Mouse (Mus musculus): ENCODE data around the gene Aplp2. TPM values are rescaled to one million over a fixed set of nuclear protein-coding genes. Genes with fewer than 3 reads are reported as not detected.
A peak's percentile ranks its signal among the peaks of the same experiment; 100 is the strongest.

Aplp2 gene
- polyA plus RNA-seq, 1 experiment from 2014 or later: 220 TPM

DNA sequence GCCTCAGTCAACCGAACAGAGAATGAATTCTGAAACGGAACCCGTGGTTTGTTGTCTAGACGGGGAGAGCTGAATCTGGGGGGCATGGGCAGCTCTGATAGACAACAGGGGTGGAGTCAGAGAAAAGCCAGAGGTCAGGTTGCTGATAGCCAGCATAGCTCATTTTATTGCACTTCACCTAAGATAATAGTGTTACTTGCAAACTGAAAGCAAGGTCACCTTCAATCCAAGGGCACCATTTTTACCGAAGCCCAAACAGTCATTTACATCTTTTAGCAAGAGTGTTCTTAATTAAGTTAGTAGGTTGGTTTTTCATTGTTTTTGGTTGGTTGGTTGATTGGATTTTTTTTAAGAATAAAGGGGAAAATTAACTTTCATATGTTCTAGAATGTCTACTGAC is 92.2 kb downstream of the Aplp2 start:
- no peaks in the 10 kb centered on the region for H3K36me3 ChIP-seq (ENCODE audit: control insufficient read depth, insufficient read depth, low read length)
- DNase-seq (ENCODE audit: low spot score) (no peak), ATAC-seq (replicated peaks; ENCODE audit: low FRiP score, low TSS enrichment, low read depth) (no peak)
- 65% methylated on average over 5 of the region's 5 CpGs for WGBS
- H3K27ac ChIP-seq (ENCODE audit: low read depth): no peak overlapping the region
- no peak overlapping the region for H3K9ac ChIP-seq (ENCODE audit: low read length)
- no peaks in the 10 kb centered on the region for H3K27me3 ChIP-seq (replicated peaks; ENCODE audit: control insufficient read depth, insufficient read depth, low read length)
- H3K4me1 ChIP-seq (replicated peaks; ENCODE audit: control insufficient read depth, insufficient read depth, low read length): peaks cover 6% of the 10 kb centered on the region; the same call in 1 of the 2 replicates
- no peaks in the 10 kb centered on the region for H3K9me3 ChIP-seq (ENCODE audit: control insufficient read depth, low read length)
- no peak overlapping the region for H3K4me2 ChIP-seq (ENCODE audit: low read length)
- H3K4me3 ChIP-seq (ENCODE audit: low read depth, low read length): no peak overlapping the region

DNA sequence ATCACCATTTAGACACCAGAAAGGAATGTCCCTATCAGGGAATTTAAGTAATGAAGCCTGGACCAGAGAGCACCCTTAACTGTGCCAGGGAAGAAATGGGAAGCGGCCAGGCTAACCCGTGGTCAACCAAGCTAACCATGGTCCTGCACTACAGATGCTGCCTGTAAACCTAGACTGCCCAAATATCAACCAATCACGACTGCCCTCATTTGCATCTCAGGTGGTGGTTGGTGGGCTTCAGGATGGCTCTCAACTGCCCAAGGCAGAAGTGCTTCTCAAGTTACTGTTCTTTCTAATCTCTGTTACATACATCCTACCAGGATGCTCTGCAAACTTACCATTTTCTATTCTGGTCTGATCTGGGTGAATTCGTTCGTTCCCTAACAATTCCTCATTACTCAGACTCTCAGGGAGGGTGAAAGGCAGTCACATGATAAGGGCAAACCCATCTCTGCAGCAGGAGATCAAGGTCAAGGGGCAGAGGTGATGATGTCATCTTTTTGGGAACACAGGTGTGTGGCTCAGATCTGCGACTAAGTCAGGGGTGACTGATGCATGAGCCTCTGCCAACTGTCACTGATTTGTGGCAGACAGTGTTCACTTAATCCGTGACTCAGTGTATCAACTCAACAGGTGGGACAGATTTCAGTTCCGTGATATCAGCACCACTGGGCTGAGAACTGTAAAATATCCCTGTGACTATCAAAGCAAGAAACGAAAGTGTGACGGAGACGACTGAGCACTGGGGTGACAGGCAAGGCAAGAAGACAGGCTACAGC is 92.9 kb downstream of the Aplp2 start:
- Histone ChIP-seq H3K4me3 (ENCODE audit: low read depth, low read length) (no peak overlapping the region), H3K27ac (ENCODE audit: low read depth) (no peak overlapping the region), H3K9ac (ENCODE audit: low read length) (no peak overlapping the region), H3K4me2 (ENCODE audit: low read length) (no peak overlapping the region), H3K36me3 (ENCODE audit: control insufficient read depth, insufficient read depth, low read length) (no peaks in the 10 kb centered on the region), H3K27me3 (replicated peaks; ENCODE audit: control insufficient read depth, insufficient read depth, low read length) (no peaks in the 10 kb centered on the region), H3K9me3 (ENCODE audit: control insufficient read depth, low read length) (no peaks in the 10 kb centered on the region), H3K4me1 (replicated peaks; ENCODE audit: control insufficient read depth, insufficient read depth, low read length) (peaks cover 6% of the 10 kb centered on the region; the same call in 1 of the 2 replicates)
- WGBS: 28% methylated on average over 11 of the region's 11 CpGs
- peak; percentile 71 for ATAC-seq (replicated peaks; ENCODE audit: low FRiP score, low TSS enrichment, low read depth)
- DNase-seq (ENCODE audit: low spot score): peak; percentile 56

DNA sequence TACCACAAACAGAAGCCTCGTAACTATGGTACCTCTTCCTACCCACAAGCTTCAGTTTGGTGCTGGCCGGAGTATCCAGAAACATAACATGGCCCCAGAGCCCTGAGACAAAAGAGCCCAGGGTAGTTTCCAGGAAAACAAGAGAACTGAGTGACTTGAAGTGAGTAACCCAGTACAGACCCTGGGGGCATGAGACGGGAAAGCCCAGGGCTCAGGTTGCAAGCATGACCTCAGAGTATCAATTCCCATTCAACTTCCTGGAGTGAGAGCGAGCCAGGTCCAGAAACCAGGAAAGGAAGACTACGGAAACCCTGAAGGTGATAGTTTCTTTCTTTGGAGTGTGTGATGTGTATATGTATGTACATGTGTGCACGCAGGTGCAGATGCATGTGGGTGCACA is 94.1 kb downstream of the Aplp2 start:
- Histone ChIP-seq H3K36me3 (ENCODE audit: control insufficient read depth, insufficient read depth, low read length) (no peaks in the 10 kb centered on the region), H3K27me3 (replicated peaks; ENCODE audit: control insufficient read depth, insufficient read depth, low read length) (no peaks in the 10 kb centered on the region), H3K27ac (ENCODE audit: low read depth) (no peak overlapping the region), H3K9me3 (ENCODE audit: control insufficient read depth, low read length) (no peaks in the 10 kb centered on the region), H3K9ac (ENCODE audit: low read length) (no peak overlapping the region), H3K4me2 (ENCODE audit: low read length) (no peak overlapping the region), H3K4me1 (replicated peaks; ENCODE audit: control insufficient read depth, insufficient read depth, low read length) (peaks cover 6% of the 10 kb centered on the region; the same call in 1 of the 2 replicates), H3K4me3 (ENCODE audit: low read depth, low read length) (no peak overlapping the region)
- 82% methylated on average over 6 of the region's 6 CpGs for WGBS
- DNase-seq (ENCODE audit: low spot score): no peak
- no peak for ATAC-seq (replicated peaks; ENCODE audit: low FRiP score, low TSS enrichment, low read depth)

DNA sequence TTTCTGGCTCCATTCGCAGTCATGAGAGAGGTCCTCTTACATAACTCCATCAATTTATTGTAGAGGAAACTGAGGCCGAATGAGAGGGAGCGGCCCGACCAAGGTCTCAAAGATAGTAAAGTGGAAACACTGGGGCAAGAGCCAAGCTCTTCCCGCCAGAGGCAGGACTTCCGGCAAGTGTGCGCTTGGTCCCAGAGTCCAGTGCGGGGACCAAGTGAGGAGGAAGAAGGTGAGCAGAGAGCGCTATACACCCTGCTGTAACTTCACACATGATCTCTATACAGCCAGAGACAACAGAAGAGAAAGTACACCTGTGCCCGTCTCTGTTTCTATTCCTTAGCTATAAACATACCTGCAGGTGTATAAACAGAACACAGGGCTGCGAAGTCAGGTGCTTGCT is 94.5 kb downstream of the Aplp2 start:
- DNase-seq (ENCODE audit: low spot score) (no peak), ATAC-seq (replicated peaks; ENCODE audit: low FRiP score, low TSS enrichment, low read depth) (no peak)
- Histone ChIP-seq H3K4me3 (ENCODE audit: low read depth, low read length) (no peak overlapping the region), H3K36me3 (ENCODE audit: control insufficient read depth, insufficient read depth, low read length) (no peaks in the 10 kb centered on the region), H3K27ac (ENCODE audit: low read depth) (no peak overlapping the region), H3K9ac (ENCODE audit: low read length) (no peak overlapping the region), H3K4me2 (ENCODE audit: low read length) (no peak overlapping the region), H3K27me3 (replicated peaks; ENCODE audit: control insufficient read depth, insufficient read depth, low read length) (no peaks in the 10 kb centered on the region), H3K9me3 (ENCODE audit: control insufficient read depth, low read length) (no peaks in the 10 kb centered on the region), H3K4me1 (replicated peaks; ENCODE audit: control insufficient read depth, insufficient read depth, low read length) (peaks cover 6% of the 10 kb centered on the region; the same call in 1 of the 2 replicates)
- 90% methylated on average over 11 of the region's 11 CpGs for WGBS

DNA sequence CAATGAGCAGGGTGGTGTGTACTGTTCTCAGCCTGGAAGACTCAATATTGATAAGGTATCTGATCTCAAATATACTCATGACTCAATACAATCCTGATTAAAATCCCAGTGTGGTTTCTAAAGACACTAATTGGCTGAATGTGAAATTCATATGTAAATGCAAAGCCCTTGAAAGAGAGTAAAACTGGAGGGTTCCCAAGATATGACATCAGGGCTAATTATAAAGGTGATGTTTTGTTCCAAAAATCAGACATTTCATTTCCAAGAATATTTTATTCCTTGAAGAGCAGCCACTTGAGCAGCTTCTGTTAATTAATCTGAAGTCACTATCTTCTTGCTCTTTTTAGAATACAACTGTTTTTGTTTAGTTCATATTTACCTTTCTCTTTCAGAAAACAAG is 96.0 kb downstream of the Aplp2 start:
- H3K4me2 ChIP-seq (ENCODE audit: low read length): no peak overlapping the region
- H3K36me3 ChIP-seq (ENCODE audit: control insufficient read depth, insufficient read depth, low read length): no peaks in the 10 kb centered on the region
- H3K9ac ChIP-seq (ENCODE audit: low read length): no peak overlapping the region
- H3K4me1 ChIP-seq (replicated peaks; ENCODE audit: control insufficient read depth, insufficient read depth, low read length): peaks cover 6% of the 10 kb centered on the region; the same call in 1 of the 2 replicates
- H3K27me3 ChIP-seq (replicated peaks; ENCODE audit: control insufficient read depth, insufficient read depth, low read length): no peaks in the 10 kb centered on the region
- no peak overlapping the region for H3K4me3 ChIP-seq (ENCODE audit: low read depth, low read length)
- no peak for ATAC-seq (replicated peaks; ENCODE audit: low FRiP score, low TSS enrichment, low read depth)
- DNase-seq (ENCODE audit: low spot score): no peak
- no peak overlapping the region for H3K27ac ChIP-seq (ENCODE audit: low read depth)
- no peaks in the 10 kb centered on the region for H3K9me3 ChIP-seq (ENCODE audit: control insufficient read depth, low read length)

DNA sequence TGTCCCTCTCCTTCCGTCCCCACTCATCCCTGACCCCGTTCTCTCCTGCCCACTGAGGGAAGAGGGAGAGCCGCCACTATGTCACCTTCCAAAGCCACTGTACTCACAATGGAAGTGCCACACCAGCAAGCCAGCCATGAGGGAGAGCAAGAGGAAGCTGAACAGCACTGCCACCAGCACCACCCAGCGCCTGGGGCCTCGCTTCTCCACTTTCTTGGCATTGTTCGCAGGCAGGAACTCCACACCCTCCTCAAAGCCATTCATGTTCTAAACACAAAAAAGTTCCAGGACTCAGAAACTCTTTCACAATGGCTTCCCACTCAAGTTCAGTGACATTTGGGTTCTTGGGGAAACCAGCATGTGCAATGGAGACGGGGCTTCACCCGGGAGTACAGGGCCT is 103.2 kb downstream of the Aplp2 start:
- 96% methylated on average over 8 of the region's 8 CpGs for WGBS
- no peaks in the 10 kb centered on the region for H3K27me3 ChIP-seq (replicated peaks; ENCODE audit: control insufficient read depth, insufficient read depth, low read length)

More for the DNA sequence above, 103.2 kb downstream of the Aplp2 start:
- H3K9me3 ChIP-seq (ENCODE audit: control insufficient read depth, low read length): no peaks in the 10 kb centered on the region
- H3K4me2 ChIP-seq (ENCODE audit: low read length): no peak overlapping the region
- no peak overlapping the region for H3K4me3 ChIP-seq (ENCODE audit: low read depth, low read length)
- no peaks in the 10 kb centered on the region for H3K36me3 ChIP-seq (ENCODE audit: control insufficient read depth, insufficient read depth, low read length)
- no peak overlapping the region for H3K27ac ChIP-seq (ENCODE audit: low read depth)
- DNase-seq (ENCODE audit: low spot score) (no peak), ATAC-seq (replicated peaks; ENCODE audit: low FRiP score, low TSS enrichment, low read depth) (no peak)
- no peak overlapping the region for H3K9ac ChIP-seq (ENCODE audit: low read length)
- H3K4me1 ChIP-seq (replicated peaks; ENCODE audit: control insufficient read depth, insufficient read depth, low read length): no peaks in the 10 kb centered on the region

Other genes with a start within 250 kb of the Aplp2 start
- 8.5 and 10.2 TPM in 2 replicates for gene Zbtb44, start 181.2 kb downstream of the Aplp2 start, polyA plus RNA-seq (2014; fragmentation: Nextera tagmentation; extraction: Ambion mirVana)
- gene St14, start 80.0 kb downstream of the Aplp2 start, polyA plus RNA-seq (2014; fragmentation: Nextera tagmentation; extraction: Ambion mirVana): 55.7 and 60.8 TPM in 2 replicates
- 6.0 and 6.4 TPM in 2 replicates for gene Prdm10, start 68.7 kb upstream of the Aplp2 start, polyA plus RNA-seq (2014; fragmentation: Nextera tagmentation; extraction: Ambion mirVana)
- 27.5 and 30.6 TPM in 2 replicates for gene Nfrkb, start 174.4 kb upstream of the Aplp2 start, polyA plus RNA-seq (2014; fragmentation: Nextera tagmentation; extraction: Ambion mirVana)

Data from intestine, embryonic 14.5 days (tissue).